Mouse (Mus musculus): ENCODE data around the gene Selenof. TPM values are rescaled to one million over a fixed set of nuclear protein-coding genes. Genes with fewer than 3 reads are reported as not detected.
"Not testable (repeated sequence)": the region's sequence is repeated elsewhere in the genome, so short reads cannot be mapped to it uniquely, and the experiment has no call there.

The Selenof gene
- total RNA-seq, 4 experiments from 2014 or later, result 226 to 234 (median 231) TPM

DNA sequence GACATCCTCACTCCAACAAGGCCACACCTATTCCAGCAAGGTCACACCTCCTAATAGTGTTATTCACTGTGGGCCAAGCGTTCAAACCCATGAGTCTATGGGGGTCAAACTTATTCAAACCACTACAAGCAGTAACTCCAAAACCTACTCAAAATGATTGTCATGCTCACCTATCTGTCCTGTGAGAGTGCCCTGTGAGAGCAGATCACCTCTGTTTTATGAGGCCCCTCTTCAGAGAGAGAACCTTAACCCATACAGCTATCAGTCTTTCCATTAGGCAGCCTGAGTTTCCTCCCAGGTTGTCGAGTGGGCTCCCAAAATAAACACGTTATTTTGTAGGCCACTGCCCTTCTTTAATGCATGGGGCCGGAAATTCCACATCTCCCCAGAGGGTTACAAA, 32.3 kb downstream of the Selenof start:
- DNase-seq (ENCODE audit: low spot score in 2 of 2), result no peak

DNA sequence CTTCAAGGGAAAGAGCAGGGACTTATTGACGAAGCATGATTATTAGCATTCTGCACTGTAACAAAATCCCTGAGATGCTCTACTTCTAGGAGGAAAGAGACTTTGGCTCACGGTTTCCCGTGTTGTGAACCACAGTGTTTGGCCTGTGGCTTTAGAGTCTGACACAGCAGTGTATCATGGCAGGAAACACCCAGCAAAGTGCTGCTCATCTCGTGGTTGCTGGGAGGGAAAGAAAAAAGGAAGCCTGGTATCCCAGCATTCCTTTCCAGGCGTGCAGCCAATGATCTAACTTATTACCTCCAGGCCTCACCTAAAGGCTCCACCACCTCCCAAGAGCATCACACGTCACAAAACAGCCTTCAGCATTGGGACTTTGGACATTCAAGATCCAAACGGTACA, 32.7 kb downstream of the Selenof start:
- DNase-seq (ENCODE audit: low spot score in 2 of 2), result no peak

DNA sequence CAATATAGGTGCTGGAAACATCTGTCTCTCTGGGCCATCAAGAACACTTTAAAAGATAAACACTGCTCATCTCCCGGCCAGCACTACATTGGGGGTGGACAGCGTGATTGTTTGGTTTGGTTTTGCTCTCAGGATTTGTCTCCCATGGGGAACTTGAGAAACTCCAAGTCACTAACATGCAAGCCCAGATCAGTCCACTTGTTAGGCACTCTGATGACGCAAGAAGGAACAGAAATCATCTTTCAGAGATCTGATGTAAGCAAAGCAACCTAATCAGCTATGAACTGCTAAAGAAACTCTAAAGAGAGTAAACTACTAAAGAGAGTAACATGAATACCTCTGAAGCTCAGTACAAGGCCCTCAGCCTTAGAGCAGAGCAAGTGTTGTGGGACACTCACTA, 33.5 kb downstream of the Selenof start:
- DNase-seq (ENCODE audit: low spot score in 2 of 2), result no peak

DNA sequence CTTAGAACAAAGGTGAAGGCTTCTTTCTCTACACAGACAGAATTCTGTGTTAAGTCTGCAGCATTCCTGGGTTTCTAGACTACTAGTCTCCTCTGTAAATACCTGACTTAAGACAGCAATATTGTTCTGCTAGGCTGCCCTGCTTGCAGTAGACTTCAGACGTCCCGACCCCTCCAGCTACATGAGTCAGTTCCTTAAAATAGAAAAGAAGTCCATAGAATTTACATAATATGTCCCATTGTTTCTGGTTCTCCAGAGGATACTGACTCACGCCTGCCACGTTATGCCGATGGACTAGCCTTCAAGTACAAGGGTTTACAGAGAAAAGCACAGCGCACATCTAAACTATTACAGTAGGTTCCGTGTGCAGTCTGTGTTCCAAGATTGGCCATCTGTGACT, 34.1 kb downstream of the Selenof start:
- DNase-seq (ENCODE audit: low spot score in 2 of 2), result no peak

DNA sequence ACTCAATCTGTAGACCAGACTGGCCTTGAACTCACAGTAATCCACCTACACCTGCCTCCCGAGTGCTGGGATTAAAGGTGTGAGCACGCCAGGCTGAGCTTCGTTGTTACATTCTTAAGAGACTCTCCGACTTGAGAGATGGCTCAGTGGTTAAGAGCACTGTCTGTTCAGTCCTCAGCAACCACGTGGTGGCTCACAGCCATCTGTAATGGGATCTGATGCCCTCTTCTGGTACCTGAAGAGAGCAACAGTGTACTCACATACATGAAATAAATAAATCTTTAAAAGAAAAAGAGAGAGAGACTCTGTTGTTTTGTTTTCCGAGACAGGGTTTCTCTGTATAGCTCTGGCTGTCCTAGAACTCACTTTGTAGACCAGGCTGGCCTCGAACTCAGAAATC, 35.7 kb downstream of the Selenof start:
- DNase-seq (ENCODE audit: low spot score in 2 of 2), result not testable (repeated sequence)

DNA sequence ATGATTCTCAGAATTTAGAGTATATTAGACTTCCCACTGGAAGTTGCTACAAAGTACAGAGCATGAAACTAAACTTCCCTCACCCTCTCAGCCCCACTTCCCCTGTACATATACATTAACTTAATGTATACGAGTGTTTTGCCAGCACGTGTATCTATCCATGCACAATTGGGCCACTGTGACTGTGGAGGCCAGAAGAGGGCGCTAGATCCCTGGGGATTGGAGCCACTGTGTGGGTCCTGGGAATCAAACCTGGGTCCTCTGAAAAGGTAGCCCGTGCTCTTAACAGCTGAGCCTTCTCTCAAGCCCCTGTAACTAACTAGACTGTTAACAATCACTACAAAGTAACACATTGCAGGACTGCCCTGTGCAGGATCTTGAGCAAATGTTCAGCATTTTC, 36.3 kb downstream of the Selenof start:
- no peak for DNase-seq (ENCODE audit: low spot score in 2 of 2)

DNA sequence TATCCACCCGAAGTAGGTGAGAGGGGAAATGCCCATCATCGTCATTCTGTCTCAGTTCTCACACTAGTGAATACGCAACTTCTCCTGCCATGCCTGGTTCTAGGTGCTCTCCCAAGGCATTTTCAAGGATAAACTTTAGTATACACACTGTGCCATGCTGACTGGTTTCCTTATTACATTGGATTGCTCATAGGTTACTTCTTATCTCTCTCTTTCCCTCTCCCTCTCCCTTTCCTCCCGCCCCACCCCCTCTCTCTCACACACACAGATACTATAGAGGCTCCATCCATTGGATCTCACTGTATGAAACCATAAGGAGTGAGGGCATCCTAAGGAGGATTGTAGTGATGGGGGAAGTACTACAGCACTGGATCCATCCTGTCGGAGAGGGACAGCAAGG, 38.0 kb downstream of the Selenof start:
- no peak for DNase-seq (ENCODE audit: low spot score in 2 of 2)

DNA sequence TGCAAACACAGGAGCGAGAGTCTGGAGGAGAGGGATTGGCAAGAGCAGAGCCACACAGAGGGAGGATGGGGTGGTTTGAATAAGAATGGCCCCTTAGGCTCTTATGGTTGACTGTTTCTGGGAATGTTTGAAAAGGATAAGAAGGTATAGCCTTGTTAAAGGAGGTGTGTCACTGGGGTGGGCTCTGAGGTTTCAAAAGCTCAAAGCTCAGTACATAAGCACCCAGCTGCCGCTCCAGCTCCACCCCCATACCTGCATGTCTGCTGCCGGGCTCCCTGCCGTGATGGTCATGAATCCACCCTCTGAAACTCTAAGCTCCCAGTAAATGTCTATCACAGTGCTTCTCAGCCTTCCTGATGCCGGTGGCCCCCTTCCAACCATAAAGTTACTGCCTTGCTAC, 40.7 kb downstream of the Selenof start:
- DNase-seq (ENCODE audit: low spot score in 2 of 2), result no peak

DNA sequence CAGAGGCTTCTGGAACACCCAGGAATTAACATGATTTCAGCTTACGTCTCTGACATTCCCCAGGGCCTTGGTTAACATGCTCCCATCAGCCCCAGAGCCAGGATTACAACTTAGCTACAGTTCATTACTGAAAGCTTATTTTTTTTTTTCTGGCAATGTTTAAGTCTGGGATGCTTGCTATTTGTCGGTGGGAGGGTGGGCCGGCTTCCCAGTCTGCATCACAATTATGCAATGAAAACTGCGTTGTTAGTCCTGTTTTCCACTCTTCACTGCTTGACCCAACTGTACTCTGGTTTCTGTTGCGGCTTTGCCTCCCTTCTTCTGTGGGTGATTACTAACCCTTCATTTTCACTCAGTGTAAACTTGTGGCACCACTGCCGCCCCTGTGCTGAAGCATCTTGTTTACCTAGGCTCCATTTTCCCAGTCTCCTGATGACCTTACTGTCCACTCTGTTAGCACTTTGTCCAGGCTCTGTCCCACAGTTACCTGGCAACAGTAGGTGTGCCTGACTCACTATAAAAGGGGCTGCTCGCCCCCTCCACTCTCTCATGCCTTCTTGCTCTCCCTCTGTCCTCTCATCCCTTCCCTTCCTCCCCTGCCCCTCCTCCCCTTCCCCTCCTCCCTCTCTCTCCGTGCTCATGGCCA, 41.6 kb downstream of the Selenof start:
- DNase-seq (ENCODE audit: low spot score in 2 of 2), result no peak

DNA sequence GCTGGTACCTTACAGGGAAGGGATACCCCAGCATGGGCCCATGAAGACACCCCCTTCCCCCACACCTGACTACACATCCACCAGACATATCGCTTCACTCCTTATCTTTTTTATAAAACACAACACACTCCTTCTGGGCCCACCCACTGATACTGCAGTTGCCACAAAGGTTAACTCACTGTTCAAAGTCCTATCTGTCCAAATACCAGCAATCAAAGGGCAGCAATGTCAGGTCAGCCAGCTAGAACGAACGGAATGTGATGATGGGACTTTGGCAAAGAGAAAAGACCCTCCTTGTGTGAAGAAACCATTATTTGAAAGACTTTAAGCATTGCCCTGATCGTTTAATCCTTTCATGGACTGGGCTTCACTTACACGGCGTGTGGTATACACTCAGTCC, 42.3 kb downstream of the Selenof start:
- no peak for DNase-seq (ENCODE audit: low spot score in 2 of 2)

DNA sequence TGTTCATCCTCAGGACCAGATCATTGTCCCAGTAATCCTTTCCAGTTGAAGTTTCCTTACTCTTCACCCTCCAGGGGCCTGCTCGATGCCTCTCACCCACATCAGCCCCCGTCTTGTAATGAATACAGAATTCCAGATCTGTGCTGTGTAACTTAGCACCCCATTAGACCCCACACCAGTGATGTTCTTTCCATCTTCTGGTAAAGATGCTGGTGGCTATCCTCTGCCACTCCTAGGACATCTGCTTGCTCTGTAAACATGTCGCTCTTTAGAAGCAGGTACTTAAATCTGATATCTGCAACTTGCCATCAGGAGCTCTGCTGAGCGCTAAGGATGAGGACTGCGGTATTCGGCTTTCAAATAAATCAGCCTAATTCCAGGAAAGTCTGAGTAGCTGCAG, 44.2 kb downstream of the Selenof start:
- no peak for DNase-seq (ENCODE audit: low spot score in 2 of 2)

DNA sequence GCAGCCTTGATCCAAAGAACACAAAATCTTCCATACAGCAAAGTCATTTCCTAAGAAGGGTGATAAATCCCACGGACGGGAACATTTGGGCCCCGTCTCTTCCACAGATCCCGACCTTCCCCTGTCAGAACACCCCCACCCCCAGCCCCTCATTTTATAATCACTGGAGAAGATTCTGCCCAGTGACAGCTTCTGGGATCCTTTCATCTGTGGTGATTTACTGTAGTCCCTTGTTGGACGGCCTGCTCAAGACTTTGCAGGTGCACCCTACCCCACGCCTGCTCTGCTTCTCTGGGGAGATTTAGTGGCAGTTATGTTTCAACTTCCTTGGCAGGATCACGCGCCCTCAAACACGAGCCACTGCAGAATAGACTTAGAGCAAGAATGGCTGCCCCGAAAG, 44.6 kb downstream of the Selenof start:
- DNase-seq (ENCODE audit: low spot score in 2 of 2), result no peak

DNA sequence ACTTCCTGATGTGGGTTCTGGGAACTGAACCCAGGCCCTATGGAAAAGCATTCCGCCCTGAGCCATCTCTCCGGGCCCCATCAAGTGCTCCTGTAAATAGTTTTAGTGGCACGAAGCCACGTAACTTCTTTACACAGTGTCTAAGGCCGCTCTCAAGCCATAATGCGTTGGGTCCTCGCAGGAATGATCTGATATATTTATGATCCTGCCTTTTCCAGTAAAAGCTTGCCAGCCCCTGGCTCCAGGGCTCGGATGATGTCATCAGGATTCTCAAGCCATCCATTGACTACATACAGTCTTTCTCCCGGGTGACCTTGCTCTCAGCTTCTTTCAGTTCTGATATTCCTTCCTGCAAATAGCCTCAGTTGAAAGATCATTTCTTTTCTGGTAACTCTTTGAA, 45.4 kb downstream of the Selenof start:
- no peak for DNase-seq (ENCODE audit: low spot score in 2 of 2)

DNA sequence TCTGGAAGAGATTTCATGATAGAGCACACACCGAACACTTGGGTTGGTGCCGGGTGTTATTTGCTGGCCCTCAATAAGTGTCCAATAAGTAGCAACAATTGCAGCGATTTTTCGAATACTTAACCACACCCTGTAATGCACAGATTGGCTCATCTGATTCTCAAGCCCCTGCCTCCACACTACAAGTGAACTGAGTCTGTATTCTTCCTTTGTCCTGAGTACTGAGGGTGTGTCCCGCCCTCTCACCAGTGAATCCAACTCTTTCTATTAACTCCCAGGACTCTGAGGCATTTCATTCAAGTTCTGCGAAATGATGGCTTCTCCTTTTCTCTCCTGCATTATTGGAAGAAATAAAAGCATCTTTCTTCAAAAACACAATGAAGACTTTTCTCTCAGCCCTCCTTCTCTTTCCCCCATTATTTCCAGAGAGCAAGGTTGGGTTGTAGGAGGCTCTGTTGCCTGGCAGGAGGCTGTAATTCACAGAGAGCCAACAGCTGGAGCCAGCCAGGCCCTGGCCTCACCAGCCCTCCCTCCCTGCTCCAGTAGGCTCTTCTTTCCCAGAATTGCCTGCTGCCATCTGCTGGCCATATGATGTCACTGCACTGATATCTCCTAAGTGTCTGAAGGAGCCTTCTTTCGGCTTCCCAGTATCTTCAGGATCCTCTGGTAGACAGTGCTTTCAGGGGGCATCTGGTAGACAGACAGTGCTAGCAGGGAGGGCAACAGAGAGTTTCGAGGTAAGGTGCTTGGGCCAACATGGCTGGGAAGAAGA, 46.7 kb downstream of the Selenof start:
- peak; percentile 83 to 86 for DNase-seq (ENCODE audit: low spot score in 2 of 2)

DNA sequence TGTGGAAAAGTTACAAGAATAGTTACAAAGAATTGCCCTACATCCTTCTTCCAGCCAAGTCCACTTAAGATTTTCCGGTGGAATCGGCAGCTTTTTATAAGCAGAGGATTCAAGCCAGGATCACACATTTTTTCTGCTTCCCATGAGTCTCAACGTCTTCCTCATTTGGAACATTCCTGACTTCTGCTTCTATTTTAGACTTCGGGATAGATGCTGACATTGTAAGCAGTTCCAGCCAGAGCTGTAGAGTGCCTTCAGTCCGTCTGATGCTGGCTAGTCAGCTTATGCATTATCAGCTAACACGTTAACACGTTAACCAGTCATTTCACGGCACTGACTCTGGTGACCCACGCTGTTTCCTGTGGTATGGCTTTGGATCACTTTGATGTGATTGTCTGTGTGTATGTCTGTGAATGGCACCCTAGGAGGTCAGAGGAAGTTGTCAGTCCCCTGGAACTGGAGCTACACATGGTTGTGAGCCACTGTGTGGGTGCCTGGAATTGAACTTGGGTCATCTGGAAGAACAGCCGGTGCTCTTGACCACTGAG, 47.6 kb downstream of the Selenof start:
- no peak for DNase-seq (ENCODE audit: low spot score in 2 of 2)

DNA sequence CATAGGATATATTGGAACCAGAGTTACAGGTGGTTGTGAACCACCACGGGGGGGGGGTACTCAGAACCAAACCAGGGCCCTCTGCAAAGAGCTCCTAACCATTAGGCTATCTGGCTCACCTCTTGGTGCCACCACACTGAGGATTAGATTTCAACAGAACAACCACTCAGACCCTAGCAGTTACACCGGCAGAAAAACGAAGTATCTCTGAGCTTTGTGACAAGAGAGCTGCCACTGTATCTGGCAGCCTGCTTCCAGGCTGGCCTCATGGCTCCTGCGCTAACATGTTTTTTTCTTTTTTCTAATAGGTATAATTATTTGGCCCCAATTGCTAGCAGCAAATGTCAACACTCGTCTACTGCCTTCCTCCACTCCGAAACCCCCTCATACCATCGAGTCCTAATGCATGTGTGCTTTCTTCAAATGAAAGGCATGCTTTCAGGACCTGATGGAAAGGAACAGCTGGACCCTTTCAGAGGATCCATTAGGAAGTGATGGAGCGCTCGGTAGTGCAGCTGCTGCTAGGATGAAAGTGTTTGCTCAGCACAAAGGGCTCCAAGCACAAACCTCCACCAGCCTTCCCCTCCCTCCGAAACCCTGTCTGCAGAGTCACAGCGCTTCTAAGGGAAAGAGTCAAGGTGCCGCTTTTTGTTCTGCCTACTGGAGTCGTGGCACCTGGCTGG, 53.0 kb downstream of the Selenof start:
- no peak for DNase-seq (ENCODE audit: low spot score in 2 of 2)

DNA sequence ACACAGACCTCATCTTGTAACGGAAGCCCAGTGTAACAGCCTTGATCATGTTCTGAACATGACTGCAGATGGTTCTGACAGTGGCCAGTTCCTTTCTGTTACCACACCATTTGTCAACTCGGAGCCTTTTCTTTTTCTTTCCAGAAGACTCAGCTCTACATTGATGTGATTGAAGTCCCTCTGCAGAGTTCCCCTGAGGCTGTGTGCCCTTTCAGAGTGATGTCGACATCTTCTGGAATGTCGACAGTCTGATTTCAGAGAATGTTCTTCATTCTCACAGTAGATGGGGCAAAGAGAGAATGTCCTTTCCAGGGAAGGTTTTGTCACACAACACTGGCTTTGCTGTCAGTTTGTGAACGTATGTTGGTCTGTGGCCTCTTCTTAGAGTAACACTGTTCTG, 55.6 kb downstream of the Selenof start:
- DNase-seq (ENCODE audit: low spot score in 2 of 2), result no peak

DNA sequence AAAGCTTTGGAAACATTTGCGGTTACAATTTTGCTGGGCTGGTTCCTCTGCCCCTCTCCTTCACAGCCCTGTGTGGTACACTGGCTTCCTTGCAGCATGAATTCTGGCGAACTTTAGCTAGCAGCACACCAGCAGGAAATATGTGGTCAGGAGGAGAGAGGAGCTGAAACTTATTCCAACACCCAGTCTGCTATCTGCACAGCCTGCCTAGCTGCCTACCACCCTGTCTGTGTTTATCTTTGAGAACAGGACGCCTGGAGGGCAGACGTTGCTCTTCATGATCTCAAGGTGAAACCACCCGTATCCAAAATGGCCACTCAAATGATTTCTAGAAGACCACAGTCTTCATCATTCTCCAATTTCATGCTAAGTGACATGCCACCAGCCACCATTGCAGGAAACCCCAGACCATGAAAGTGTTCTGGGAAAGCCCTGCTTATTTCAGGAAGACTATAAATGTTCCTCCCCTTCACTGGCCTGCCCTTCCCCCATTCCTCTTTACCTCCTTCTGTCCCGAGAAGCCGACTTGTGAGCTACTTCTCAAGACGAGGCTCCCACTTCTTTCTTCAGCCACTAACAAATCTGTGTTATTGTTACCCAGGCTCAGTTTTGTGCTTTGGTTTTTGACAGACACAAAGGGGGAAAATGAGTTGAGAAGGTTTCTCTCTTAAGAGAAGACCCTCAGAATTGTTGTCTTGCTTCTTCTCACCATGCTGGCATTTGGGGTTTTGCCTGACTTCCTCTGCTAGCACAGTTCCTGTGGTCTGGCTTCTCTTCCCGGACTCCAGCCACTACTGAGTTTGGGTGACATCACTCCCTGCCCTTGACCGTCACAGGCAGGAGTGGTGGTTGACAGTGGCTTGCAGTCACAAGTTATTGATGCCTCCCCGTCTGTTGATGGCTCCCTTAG, 58.2 kb downstream of the Selenof start:
- DNase-seq (ENCODE audit: low spot score in 2 of 2), result no peak

DNA sequence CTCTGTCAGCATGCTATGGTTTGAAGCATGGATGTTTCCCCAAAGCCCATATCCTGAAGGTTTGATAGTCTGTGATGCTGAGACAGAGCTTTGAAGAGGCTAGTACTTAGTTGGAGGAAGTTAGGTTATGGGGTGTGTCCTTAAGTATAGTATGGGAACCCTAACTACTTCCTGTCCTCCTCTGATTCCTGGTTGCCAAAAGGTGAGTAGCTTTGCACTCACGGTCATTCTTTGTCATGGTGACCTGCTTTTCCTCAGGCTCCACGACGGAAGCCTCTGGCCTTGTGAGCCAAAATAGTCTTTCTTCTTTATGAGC, 58.8 kb downstream of the Selenof start:
- no peak for DNase-seq (ENCODE audit: low spot score in 2 of 2)

DNA sequence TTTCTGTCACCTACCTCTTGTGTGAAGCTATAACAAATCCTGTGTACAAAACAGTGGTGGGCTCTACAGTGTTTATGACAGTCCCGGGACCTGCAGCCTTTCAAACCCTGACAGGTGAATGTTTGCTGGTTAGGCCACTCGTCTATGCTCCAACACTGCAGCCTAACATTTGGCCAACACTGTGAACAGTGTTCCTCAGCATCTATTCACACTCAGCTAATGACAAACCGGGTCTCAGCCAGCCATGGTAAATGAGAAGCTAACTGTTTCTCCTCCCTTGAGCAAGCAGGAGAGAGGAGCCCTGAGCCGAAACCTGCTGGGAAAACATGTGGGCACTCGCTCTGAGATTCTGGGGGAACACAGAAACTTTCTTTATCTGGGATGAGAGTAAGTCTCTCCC, 65.1 kb downstream of the Selenof start:
- DNase-seq (ENCODE audit: low spot score in 2 of 2), result no peak

DNA sequence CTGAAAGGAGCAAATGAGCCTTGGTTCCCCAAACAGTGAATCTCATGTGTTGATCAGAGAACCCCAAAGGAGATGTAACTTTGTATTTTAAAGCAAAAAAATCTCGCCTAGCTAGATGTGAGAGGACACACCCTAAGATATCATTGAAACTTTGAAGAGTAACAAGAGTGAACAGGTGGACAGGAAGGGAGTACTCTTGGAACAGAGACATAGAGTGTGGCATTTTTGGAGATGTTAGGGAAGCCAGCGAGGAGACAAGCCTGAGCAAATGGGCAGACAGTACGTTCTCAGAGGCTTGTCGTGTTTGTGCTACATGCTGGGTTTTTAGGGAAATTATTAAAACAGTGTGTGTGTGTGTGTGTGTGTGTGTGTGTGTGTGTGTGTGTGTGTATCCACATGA, 68.0 kb downstream of the Selenof start:
- no peak for DNase-seq (ENCODE audit: low spot score in 2 of 2)

DNA sequence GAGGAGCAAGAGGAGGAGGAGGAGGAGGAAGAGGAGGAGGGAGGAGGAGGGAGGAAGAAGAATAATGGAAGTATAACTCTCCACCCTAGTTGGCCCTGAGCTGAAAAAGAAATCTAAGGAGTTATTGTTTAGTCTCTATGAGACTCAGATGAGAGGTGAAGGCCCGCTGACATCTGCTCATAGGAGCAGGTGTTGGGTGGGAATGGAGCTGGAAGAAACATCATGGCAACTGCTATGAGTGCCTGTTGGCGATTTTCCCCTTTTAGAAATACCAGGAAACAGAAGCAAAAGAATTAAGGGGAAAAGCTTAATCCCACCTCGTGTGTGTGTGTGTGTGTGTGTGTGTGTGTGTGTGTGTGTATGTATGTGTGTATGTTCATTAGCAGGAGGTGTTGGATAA, 69.3 kb downstream of the Selenof start:
- DNase-seq (ENCODE audit: low spot score in 2 of 2), result no peak
